Mouse (Mus musculus) stomach, embryonic 15.5 days (tissue): ENCODE results near the gene Mrrf. TPM values are rescaled to one million over a fixed set of nuclear protein-coding genes. Genes with fewer than 3 reads are reported as not detected.

Experiments
- ATAC-seq: fragments of 200-750 bp; cut with Nextera tagmentation; 2 replicates; pipeline ENCODE4 v1.8.0; 2017; ENCODE audit warnings: low read depth, moderate number of reproducible peaks, moderate TSS enrichment; ENCODE audit not compliant: insufficient read depth, low FRiP score
- H3K27ac ChIP-seq: fragments of 300-500 bp; sonication (generic); 2 replicates; pipeline ENCODE4 v1.5.1; 2015; ENCODE audit warnings: mild to moderate bottlenecking, inconsistent platforms
- H3K27me3 ChIP-seq: fragments of 300-500 bp; sonication (generic); replicated peaks from 2 replicates; pipeline ENCODE4 v1.6.1; 2015; ENCODE audit warnings: inconsistent platforms
- H3K36me3 ChIP-seq: fragments of 300-500 bp; sonication (generic); 2 replicates; pipeline ENCODE4 v1.6.1; 2015; ENCODE audit warnings: inconsistent platforms
- H3K4me1 ChIP-seq: fragments of 300-500 bp; sonication (generic); 2 replicates; pipeline ENCODE4 v1.6.1; 2015; ENCODE audit warnings: inconsistent platforms
- H3K4me2 ChIP-seq: fragments of 300-500 bp; sonication (generic); 2 replicates; pipeline ENCODE4 v1.6.1; 2015; ENCODE audit warnings: mild to moderate bottlenecking, inconsistent platforms
- H3K4me3 ChIP-seq: fragments of 300-500 bp; sonication (generic); replicated peaks from 2 replicates; pipeline ENCODE4 v1.5.1; 2015; ENCODE audit warnings: inconsistent platforms
- H3K9ac ChIP-seq: fragments of 300-500 bp; sonication (generic); 2 replicates; pipeline ENCODE4 v1.6.1; 2015; ENCODE audit warnings: inconsistent platforms
- H3K9me3 ChIP-seq: fragments of 300-500 bp; sonication (generic); 2 replicates; pipeline ENCODE4 v1.6.1; 2016; ENCODE audit warnings: inconsistent platforms
- WGBS: fragments of 180-500 bp; shearing (Covaris S2); methylation state at CpG from one replicate; pipeline ENCODE4 v1.1.7; 2015; 5-methylcytosine and 5-hydroxymethylcytosine counted together
- polyA plus RNA-seq: library from polyadenylated mRNA; unstranded; fragments of >200 nt; fragmentation: Nextera tagmentation; extraction: Ambion mirVana; gene quantifications from 2 replicates; pipeline ENCODE4 v1.2.1, GENCODE M21; 2015

Gene Mrrf
- polyA plus RNA-seq, 1 experiment from 2014 or later, result 27.4 TPM

GRCm38 (mm10) chr2:36204595-36204994, 68.4 kb downstream of the Mrrf start:
- Histone ChIP-seq H3K9ac (no peak overlapping the region), H3K4me1 (peaks cover 15% of the 10 kb centered on the region), H3K4me3 (no peak overlapping the region), H3K27ac (no peak overlapping the region), H3K4me2 (no peak overlapping the region), H3K27me3 (peaks cover 37% of the 10 kb centered on the region), H3K9me3 (no peaks in the 10 kb centered on the region), H3K36me3 (no peaks in the 10 kb centered on the region)
- ATAC-seq, result no peak
- WGBS, result 69% methylated on average over 4 of the region's 4 CpGs

- H3K27ac ChIP-seq, result no peak overlapping the region
- ATAC-seq, result no peak
- peaks cover 20% of the 10 kb centered on the region for H3K4me1 ChIP-seq
- H3K36me3 ChIP-seq, result no peaks in the 10 kb centered on the region
- H3K4me2 ChIP-seq, result no peak overlapping the region
- no peak overlapping the region for H3K9ac ChIP-seq
- H3K4me3 ChIP-seq, result no peak overlapping the region
- H3K27me3 ChIP-seq, result peaks cover 53% of the 10 kb centered on the region
- 55% methylated on average over 11 of the region's 11 CpGs for WGBS
- H3K9me3 ChIP-seq, result no peaks in the 10 kb centered on the region
Observed at GRCm38 (mm10) chr2:36207071-36207470, 70.9 kb downstream of the Mrrf start.

GRCm38 (mm10) chr2:36210796-36211195, 74.6 kb downstream of the Mrrf start:
- peaks cover 27% of the 10 kb centered on the region for H3K27me3 ChIP-seq
- no peak overlapping the region for H3K27ac ChIP-seq
- H3K4me1 ChIP-seq, result peaks cover 14% of the 10 kb centered on the region; the same call in 1 of the 2 replicates
- H3K9ac ChIP-seq, result no peak overlapping the region
- peak overlapping the region; percentile 42 for H3K4me2 ChIP-seq
- no peaks in the 10 kb centered on the region for H3K9me3 ChIP-seq
- 7% methylated on average over 27 of the region's 34 CpGs for WGBS
- H3K36me3 ChIP-seq, result no peaks in the 10 kb centered on the region
- peak overlapping the region; percentile 17; the same call in 1 of the 2 replicates for H3K4me3 ChIP-seq
- no peak for ATAC-seq

- Histone ChIP-seq H3K4me3 (no peak overlapping the region), H3K4me1 (peaks cover 24% of the 10 kb centered on the region), H3K4me2 (no peak overlapping the region), H3K9me3 (no peaks in the 10 kb centered on the region), H3K9ac (no peak overlapping the region), H3K27ac (no peak overlapping the region), H3K36me3 (no peaks in the 10 kb centered on the region), H3K27me3 (peaks cover 27% of the 10 kb centered on the region)
- 35% methylated on average over 7 of the region's 7 CpGs for WGBS
- no peak for ATAC-seq
Observed at GRCm38 (mm10) chr2:36211785-36212184, 75.6 kb downstream of the Mrrf start.

- Histone ChIP-seq H3K9me3 (no peaks in the 10 kb centered on the region), H3K4me2 (no peak overlapping the region), H3K27me3 (peaks cover 27% of the 10 kb centered on the region), H3K27ac (no peak overlapping the region), H3K9ac (no peak overlapping the region), H3K4me1 (peaks cover 33% of the 10 kb centered on the region), H3K4me3 (no peak overlapping the region), H3K36me3 (no peaks in the 10 kb centered on the region)
- ATAC-seq, result no peak
- 63% methylated on average over 7 of the region's 7 CpGs for WGBS
Observed at GRCm38 (mm10) chr2:36213108-36213507, 76.9 kb downstream of the Mrrf start.

GRCm38 (mm10) chr2:36214023-36214422, 77.8 kb downstream of the Mrrf start:
- 6% methylated on average over 8 of the region's 8 CpGs for WGBS
- peaks cover 33% of the 10 kb centered on the region for H3K4me1 ChIP-seq

GRCm38 (mm10) chr2:36214425-36214824, 78.2 kb downstream of the Mrrf start:
- Histone ChIP-seq H3K27me3 (peaks cover 27% of the 10 kb centered on the region), H3K27ac (0 out of 2 replicates have a peak overlapping the region, but pooled peaks have one; percentile 40), H3K4me1 (peaks cover 33% of the 10 kb centered on the region), H3K9ac (no peak overlapping the region), H3K36me3 (no peaks in the 10 kb centered on the region), H3K4me2 (peak overlapping the region; percentile 36; the same call in 1 of the 2 replicates), H3K9me3 (no peaks in the 10 kb centered on the region), H3K4me3 (no peak overlapping the region; the same call in 1 of the 2 replicates)
- 61% methylated on average over 5 of the region's 5 CpGs for WGBS
- ATAC-seq, result no peak

More at GRCm38 (mm10) chr2:36214023-36214422, 77.8 kb downstream of the Mrrf start:
- Histone ChIP-seq H3K27me3 (peaks cover 27% of the 10 kb centered on the region), H3K4me2 (peak overlapping the region; percentile 36; the same call in 1 of the 2 replicates), H3K9ac (no peak overlapping the region), H3K27ac (0 out of 2 replicates have a peak overlapping the region, but pooled peaks have one; percentile 40), H3K36me3 (no peaks in the 10 kb centered on the region), H3K4me3 (no peak overlapping the region; the same call in 1 of the 2 replicates), H3K9me3 (no peaks in the 10 kb centered on the region)
- peak; percentile 59 for ATAC-seq

- WGBS, result 89% methylated on average over 5 of the region's 5 CpGs
- Histone ChIP-seq H3K4me1 (peaks cover 33% of the 10 kb centered on the region), H3K9me3 (no peaks in the 10 kb centered on the region), H3K27ac (no peak overlapping the region), H3K9ac (no peak overlapping the region), H3K36me3 (no peaks in the 10 kb centered on the region), H3K27me3 (peaks cover 21% of the 10 kb centered on the region), H3K4me2 (no peak overlapping the region), H3K4me3 (no peak overlapping the region)
- ATAC-seq, result no peak
Observed at GRCm38 (mm10) chr2:36215203-36215739, 79.1 kb downstream of the Mrrf start.

GRCm38 (mm10) chr2:36216546-36216945, 80.4 kb downstream of the Mrrf start:
- Histone ChIP-seq H3K4me3 (no peak overlapping the region), H3K36me3 (no peaks in the 10 kb centered on the region), H3K4me1 (peaks cover 27% of the 10 kb centered on the region), H3K9ac (no peak overlapping the region), H3K4me2 (no peak overlapping the region), H3K9me3 (no peaks in the 10 kb centered on the region), H3K27me3 (peaks cover 10% of the 10 kb centered on the region), H3K27ac (no peak overlapping the region)
- no peak for ATAC-seq

GRCm38 (mm10) chr2:36216953-36217573, 80.9 kb downstream of the Mrrf start:
- ATAC-seq, result peak; percentile 43; the same call in 1 of the 2 replicates
- peak overlapping the region; percentile 59; the same call in 1 of the 2 replicates for H3K27ac ChIP-seq
- H3K4me2 ChIP-seq, result no peak overlapping the region
- no peak overlapping the region for H3K4me3 ChIP-seq
- H3K4me1 ChIP-seq, result peaks cover 27% of the 10 kb centered on the region
- WGBS, result 48% methylated on average over 4 of the region's 4 CpGs
- H3K9ac ChIP-seq, result no peak overlapping the region
- peaks cover 5% of the 10 kb centered on the region; the same call in 1 of the 2 replicates for H3K27me3 ChIP-seq
- no peaks in the 10 kb centered on the region for H3K36me3 ChIP-seq
- no peaks in the 10 kb centered on the region for H3K9me3 ChIP-seq

GRCm38 (mm10) chr2:36217692-36218233, 81.6 kb downstream of the Mrrf start:
- H3K9ac ChIP-seq, result no peak overlapping the region
- 0 out of 2 replicates have a peak overlapping the region, but pooled peaks have one; percentile 59 for H3K27ac ChIP-seq
- 40% methylated on average over 5 of the region's 5 CpGs for WGBS
- no peak overlapping the region for H3K4me3 ChIP-seq
- H3K27me3 ChIP-seq, result no peaks in the 10 kb centered on the region
- 0 out of 2 replicates have a peak, but pooled peaks have one; percentile 6 for ATAC-seq
- no peak overlapping the region for H3K4me2 ChIP-seq
- peaks cover 27% of the 10 kb centered on the region for H3K4me1 ChIP-seq
- H3K9me3 ChIP-seq, result no peaks in the 10 kb centered on the region
- H3K36me3 ChIP-seq, result no peaks in the 10 kb centered on the region

- no peak for ATAC-seq
- H3K4me2 ChIP-seq, result no peak overlapping the region
Observed at GRCm38 (mm10) chr2:36220106-36220505, 83.9 kb downstream of the Mrrf start.

More at GRCm38 (mm10) chr2:36220106-36220505, 83.9 kb downstream of the Mrrf start:
- WGBS, result 82% methylated on average over 8 of the region's 8 CpGs
- H3K4me1 ChIP-seq, result peaks cover 19% of the 10 kb centered on the region
- no peaks in the 10 kb centered on the region for H3K36me3 ChIP-seq
- no peak overlapping the region for H3K27ac ChIP-seq
- no peak overlapping the region for H3K4me3 ChIP-seq
- no peak overlapping the region for H3K9ac ChIP-seq
- H3K9me3 ChIP-seq, result no peaks in the 10 kb centered on the region
- H3K27me3 ChIP-seq, result no peaks in the 10 kb centered on the region
